Mouse (Mus musculus) hindbrain, embryonic 13.5 days (tissue): ENCODE data around the gene Nr1h5. TPM values are rescaled to one million over a fixed set of nuclear protein-coding genes. Genes with fewer than 3 reads are reported as not detected.
A peak's percentile ranks its signal among the peaks of the same experiment; 100 is the strongest.

Source experiments
- ATAC-seq: fragments of 200-750 bp; cut with Nextera tagmentation; 2 replicates; pipeline ENCODE4 v1.8.0; 2017; ENCODE audit warnings: moderate TSS enrichment; ENCODE audit not compliant: low FRiP score
- H3K27ac ChIP-seq: fragments of 300-500 bp; sonication (generic); 2 replicates; pipeline ENCODE4 v1.5.1; 2015; ENCODE audit warnings: inconsistent platforms, mild to moderate bottlenecking, moderate library complexity
- H3K27me3 ChIP-seq: fragments of 300-500 bp; sonication (generic); 2 replicates; pipeline ENCODE4 v1.6.1; 2015; ENCODE audit warnings: mild to moderate bottlenecking, inconsistent platforms
- H3K36me3 ChIP-seq: fragments of 300-500 bp; sonication (generic); 2 replicates; pipeline ENCODE4 v1.6.1; 2015; ENCODE audit warnings: mild to moderate bottlenecking, inconsistent platforms
- H3K4me1 ChIP-seq: fragments of 300-500 bp; sonication (generic); replicated peaks from 2 replicates; pipeline ENCODE4 v1.6.1; 2015; ENCODE audit warnings: inconsistent platforms
- H3K4me2 ChIP-seq: fragments of 300-500 bp; sonication (generic); 2 replicates; pipeline ENCODE4 v1.6.1; 2015; ENCODE audit warnings: inconsistent platforms, mild to moderate bottlenecking, moderate library complexity
- H3K4me3 ChIP-seq: fragments of 300-500 bp; sonication (generic); 2 replicates; pipeline ENCODE4 v1.5.1; 2015; ENCODE audit warnings: mild to moderate bottlenecking, inconsistent platforms
- H3K9ac ChIP-seq: fragments of 300-500 bp; sonication (generic); 2 replicates; pipeline ENCODE4 v1.6.1; 2015; ENCODE audit warnings: mild to moderate bottlenecking, inconsistent platforms
- H3K9me3 ChIP-seq: fragments of 300-500 bp; sonication (generic); 2 replicates; pipeline ENCODE4 v1.6.1; 2016; ENCODE audit warnings: inconsistent platforms
- WGBS: fragments of 180-500 bp; shearing (Covaris S2); methylation state at CpG from one replicate; pipeline ENCODE4 v1.1.7; 2015; 5-methylcytosine and 5-hydroxymethylcytosine counted together
- polyA plus RNA-seq: library from polyadenylated mRNA; unstranded; fragments of >200 nt; fragmentation: Nextera tagmentation; extraction: Ambion mirVana; gene quantifications from 2 replicates; pipeline ENCODE4 v1.2.1, GENCODE M21; 2015

Nr1h5 gene
- polyA plus RNA-seq, result 0.08 TPM in 1 of 2 replicates, not detected in the other

DNA sequence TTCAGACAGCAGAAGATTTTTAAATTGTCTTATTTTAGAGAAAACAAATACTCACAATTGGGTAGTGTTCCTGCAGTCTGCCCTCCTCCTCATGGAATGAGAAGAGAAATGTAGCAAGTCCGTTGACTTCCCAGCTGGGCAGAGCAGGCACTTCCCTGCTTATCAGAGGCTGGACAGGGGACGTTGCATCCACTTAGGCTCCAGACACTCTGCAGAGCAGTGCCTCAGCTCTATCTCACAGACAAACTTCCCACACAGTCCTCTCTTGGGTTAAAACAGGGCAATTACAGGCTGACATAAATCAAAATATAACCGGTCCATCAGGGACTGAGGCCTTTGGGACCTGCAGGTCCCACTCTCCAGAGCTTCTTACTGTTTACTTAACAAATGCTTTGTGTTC, at the start of gene Nr1h5:
Gene Nr1h5, minus strand, starts transcription at position 101 of the 400 bp plus-strand sequence.
- WGBS, result 60% methylated on average over 3 of the region's 3 CpGs
- Histone ChIP-seq H3K4me3 (no peak within 1 kb of the TSS), H3K4me1 (no peaks in the 10 kb centered on the region), H3K27me3 (no peaks in the 10 kb centered on the region), H3K9me3 (no peaks in the 10 kb centered on the region), H3K27ac (no peak within 1 kb of the TSS), H3K9ac (no peak within 1 kb of the TSS), H3K36me3 (no peaks in the 10 kb centered on the region), H3K4me2 (no peak within 1 kb of the TSS)
- ATAC-seq, result no peak

- H3K27me3 ChIP-seq, result no peaks in the 10 kb centered on the region
- WGBS, result 97% methylated on average over 7 of the region's 7 CpGs
- no peak overlapping the region for H3K27ac ChIP-seq
- H3K4me3 ChIP-seq, result no peak overlapping the region
- H3K9me3 ChIP-seq, result 0 out of 2 replicates have a peak, but pooled peaks cover 4% of the 10 kb centered on the region
- no peak for ATAC-seq
- H3K4me1 ChIP-seq, result peaks cover 11% of the 10 kb centered on the region
- no peak overlapping the region for H3K9ac ChIP-seq
- no peak overlapping the region for H3K4me2 ChIP-seq
- peaks cover 79% of the 10 kb centered on the region for H3K36me3 ChIP-seq
These were observed 37.7 kb upstream of the Nr1h5 start for GRCm38 (mm10) chr3:103001595-103001994.

DNA sequence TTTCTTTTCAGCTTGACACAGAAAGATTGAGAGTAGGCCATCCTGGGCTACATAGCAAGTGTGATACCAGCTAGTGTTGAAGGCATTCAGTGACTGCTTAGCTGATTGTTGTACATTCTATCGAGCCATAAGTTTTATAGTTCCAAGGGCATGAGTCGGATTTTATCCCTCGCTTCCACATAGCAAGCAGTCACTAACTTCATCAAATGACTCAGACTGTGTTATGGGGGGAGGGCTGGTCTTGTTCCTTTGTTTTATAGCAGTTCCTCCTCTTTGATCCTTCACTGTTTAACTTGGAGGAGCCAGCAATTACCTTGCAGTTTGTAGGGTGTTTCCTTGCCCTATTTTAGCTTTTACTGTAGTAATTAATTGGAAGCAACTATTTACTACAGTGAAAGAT, 33.7 kb upstream of the Nr1h5 start:
- Histone ChIP-seq H3K36me3 (peaks cover 48% of the 10 kb centered on the region), H3K9ac (0 out of 2 replicates have a peak overlapping the region, but pooled peaks have one; percentile 13), H3K27me3 (no peaks in the 10 kb centered on the region), H3K4me2 (0 out of 2 replicates have a peak overlapping the region, but pooled peaks have one; percentile 64), H3K4me3 (no peak overlapping the region), H3K27ac (no peak overlapping the region), H3K4me1 (peaks cover 18% of the 10 kb centered on the region), H3K9me3 (0 out of 2 replicates have a peak, but pooled peaks cover 4% of the 10 kb centered on the region)
- WGBS, result 96% methylated on average over 3 of the region's 3 CpGs
- ATAC-seq, result no peak

DNA sequence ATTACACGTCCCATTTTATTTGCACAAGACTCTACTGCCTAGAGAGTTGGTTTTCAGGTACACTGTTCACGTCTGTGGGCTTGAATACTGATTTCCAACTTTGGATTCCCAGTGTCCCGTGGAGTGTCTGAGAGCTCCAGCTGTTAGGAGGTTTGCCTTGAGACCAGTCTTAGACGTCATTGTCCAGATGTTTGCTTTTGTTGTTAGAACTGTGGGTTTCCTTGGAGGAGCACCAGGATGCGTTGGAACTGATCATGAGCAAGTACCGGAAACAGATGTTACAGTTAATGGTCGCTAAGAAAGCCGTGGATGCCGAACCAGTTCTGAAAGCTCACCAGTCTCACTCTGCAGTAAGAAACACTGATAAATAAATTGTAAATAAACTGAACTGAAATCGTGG, 33.1 kb upstream of the Nr1h5 start:
- peaks cover 43% of the 10 kb centered on the region for H3K36me3 ChIP-seq
- 0 out of 2 replicates have a peak, but pooled peaks cover 4% of the 10 kb centered on the region for H3K9me3 ChIP-seq
- WGBS, result 80% methylated on average over 10 of the region's 10 CpGs
- no peak overlapping the region for H3K27ac ChIP-seq
- H3K4me1 ChIP-seq, result peaks cover 18% of the 10 kb centered on the region
- no peak overlapping the region for H3K9ac ChIP-seq
- no peaks in the 10 kb centered on the region for H3K27me3 ChIP-seq
- peak overlapping the region; percentile 76 for H3K4me3 ChIP-seq
- no peak for ATAC-seq
- peak overlapping the region; percentile 64; the same call in 1 of the 2 replicates for H3K4me2 ChIP-seq

DNA sequence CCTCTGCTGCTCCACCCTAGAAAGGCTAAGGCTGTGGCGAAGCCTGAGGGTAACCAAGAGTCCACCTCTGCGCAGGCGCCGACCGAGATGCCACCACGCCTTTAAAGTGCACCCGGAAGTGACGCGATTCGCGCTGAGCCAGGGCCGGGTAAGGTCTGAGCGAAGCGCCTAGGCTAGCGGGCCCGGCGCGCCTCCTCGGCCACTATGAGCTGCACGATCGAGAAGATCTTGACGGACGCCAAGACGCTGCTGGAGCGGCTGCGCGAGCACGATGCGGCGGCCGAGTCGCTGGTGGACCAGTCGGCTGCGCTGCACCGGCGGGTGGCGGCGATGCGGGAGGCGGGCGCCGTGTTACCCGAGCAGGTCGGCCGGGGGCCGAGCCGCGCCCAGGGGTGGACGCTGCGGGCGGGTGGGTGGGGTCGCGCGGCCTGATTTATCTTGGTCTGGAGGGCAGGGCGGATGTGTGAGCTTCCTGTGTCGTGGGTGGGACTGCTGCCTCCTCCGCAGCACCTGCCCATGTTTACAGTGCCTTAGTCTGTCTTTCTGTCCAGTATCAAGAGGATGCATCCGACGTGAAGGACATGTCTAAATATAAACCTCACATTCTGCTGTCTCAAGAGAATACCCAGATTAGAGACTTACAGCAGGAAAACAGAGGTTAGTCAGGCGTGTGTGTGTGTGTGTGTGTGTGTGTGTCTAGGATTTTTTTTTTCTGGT, 31.8 kb upstream of the Nr1h5 start, which contains the start of gene Sike1:
Gene Sike1, plus strand, starts transcription at position 104 of the 717 bp plus-strand sequence.
- Histone ChIP-seq H3K4me1 (peaks cover 18% of the 10 kb centered on the region), H3K9me3 (0 out of 2 replicates have a peak, but pooled peaks cover 4% of the 10 kb centered on the region), H3K36me3 (peaks cover 34% of the 10 kb centered on the region), H3K4me3 (peak within 1 kb of the TSS; percentile 76), H3K27ac (peak within 1 kb of the TSS; percentile 94), H3K4me2 (peak within 1 kb of the TSS; percentile 64), H3K27me3 (no peaks in the 10 kb centered on the region), H3K9ac (peak within 1 kb of the TSS; percentile 89)
- under 1% methylated on average over 57 of the region's 60 CpGs for WGBS
- peak; percentile 99 for ATAC-seq

- Histone ChIP-seq H3K36me3 (peaks cover 29% of the 10 kb centered on the region), H3K27me3 (no peaks in the 10 kb centered on the region), H3K4me2 (peak overlapping the region; percentile 64), H3K4me3 (peak overlapping the region; percentile 76), H3K27ac (peak overlapping the region; percentile 94), H3K4me1 (peaks cover 18% of the 10 kb centered on the region), H3K9me3 (0 out of 2 replicates have a peak, but pooled peaks cover 4% of the 10 kb centered on the region), H3K9ac (peak overlapping the region; percentile 89)
- ATAC-seq, result peak; percentile 31; the same call in 1 of the 2 replicates
- WGBS, result 54% methylated on average over 7 of the region's 7 CpGs
These were observed 31.3 kb upstream of the Nr1h5 start for GRCm38 (mm10) chr3:102995233-102995604.

DNA sequence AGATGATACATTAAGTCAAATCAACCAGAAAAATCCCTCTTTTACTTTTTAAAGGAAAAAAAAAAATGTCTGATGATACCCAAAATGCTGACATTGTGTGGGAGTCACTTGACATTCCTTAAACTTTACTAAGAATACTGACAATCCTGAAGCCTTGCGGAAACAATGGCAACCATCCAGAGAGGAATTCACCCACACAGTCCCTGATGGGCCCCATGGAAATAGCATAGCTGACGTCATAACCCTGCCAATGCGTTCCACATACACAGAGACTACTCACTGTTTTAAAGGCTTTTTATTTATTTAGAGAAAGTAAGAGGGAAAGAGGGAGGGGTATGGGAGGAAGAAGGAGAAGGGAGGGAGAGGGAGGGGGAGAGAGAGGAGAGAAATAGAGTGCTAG, 29.0 kb upstream of the Nr1h5 start:
- H3K4me2 ChIP-seq, result no peak overlapping the region
- H3K27ac ChIP-seq, result no peak overlapping the region
- 46% methylated on average over 3 of the region's 3 CpGs for WGBS
- 0 out of 2 replicates have a peak, but pooled peaks cover 6% of the 10 kb centered on the region for H3K36me3 ChIP-seq
- no peak overlapping the region for H3K4me3 ChIP-seq
- no peak overlapping the region for H3K9ac ChIP-seq
- peaks cover 18% of the 10 kb centered on the region for H3K4me1 ChIP-seq
- ATAC-seq, result no peak
- H3K9me3 ChIP-seq, result no peaks in the 10 kb centered on the region
- H3K27me3 ChIP-seq, result no peaks in the 10 kb centered on the region

- Histone ChIP-seq H3K9ac (no peak overlapping the region), H3K4me2 (no peak overlapping the region), H3K36me3 (no peaks in the 10 kb centered on the region), H3K27me3 (no peaks in the 10 kb centered on the region), H3K27ac (no peak overlapping the region), H3K4me1 (peaks cover under 1% of the 10 kb centered on the region; the same call in 1 of the 2 replicates), H3K4me3 (no peak overlapping the region), H3K9me3 (no peaks in the 10 kb centered on the region)
- no peak for ATAC-seq
- WGBS, result 78% methylated on average over 8 of the region's 8 CpGs
These were observed 27.1 kb upstream of the Nr1h5 start for GRCm38 (mm10) chr3:102991041-102991440.

GRCm38 (mm10) chr3:102980349-102980736, 16.4 kb upstream of the Nr1h5 start:
- no peaks in the 10 kb centered on the region for H3K36me3 ChIP-seq
- H3K27ac ChIP-seq, result peak overlapping the region; percentile 90
- 24% methylated on average over 3 of the region's 3 CpGs for WGBS
- no peaks in the 10 kb centered on the region for H3K27me3 ChIP-seq
- peaks cover 8% of the 10 kb centered on the region for H3K4me1 ChIP-seq
- H3K9ac ChIP-seq, result peak overlapping the region; percentile 62; the same call in 1 of the 2 replicates
- H3K4me2 ChIP-seq, result peak overlapping the region; percentile 51
- ATAC-seq, result no peak
- H3K9me3 ChIP-seq, result no peaks in the 10 kb centered on the region
- peak overlapping the region; percentile 25 for H3K4me3 ChIP-seq

DNA sequence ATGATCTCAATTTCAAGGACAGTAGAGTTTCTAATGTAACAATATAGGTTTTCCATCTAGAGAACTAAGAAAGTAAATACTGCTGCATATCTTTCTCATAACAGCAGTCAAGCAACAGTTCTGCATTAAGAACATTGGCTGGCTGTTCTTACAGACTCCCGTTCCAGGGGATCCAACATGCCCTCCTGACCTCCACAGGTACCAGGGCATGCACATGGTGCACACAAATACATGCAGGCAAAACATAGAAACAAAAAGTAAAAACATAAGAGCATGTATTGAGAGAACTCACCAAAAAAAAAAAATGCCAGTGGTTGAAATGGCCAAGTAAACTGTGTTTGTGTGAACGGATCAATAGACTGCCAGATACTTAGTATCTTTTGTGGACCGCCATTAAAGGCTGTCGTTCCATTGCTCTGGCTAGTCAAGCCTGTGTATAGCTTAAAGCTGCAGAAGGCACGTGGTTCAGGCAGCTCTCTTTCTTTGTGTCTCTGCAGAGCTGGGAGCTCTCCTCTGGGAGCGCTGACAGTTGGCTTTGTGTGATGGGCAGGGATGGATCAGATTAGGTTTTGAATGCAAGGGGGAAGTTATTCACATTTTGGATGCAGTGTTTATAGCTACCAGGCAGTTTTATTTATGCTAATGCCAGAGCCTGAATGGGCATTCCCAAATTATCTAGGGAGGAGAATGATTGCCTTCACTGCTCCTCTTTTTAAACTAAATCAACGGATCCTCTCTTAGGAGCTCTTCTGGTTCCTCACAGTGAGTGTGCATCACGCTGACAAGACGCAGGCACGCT, 15.8 kb upstream of the Nr1h5 start:
- peak overlapping the region; percentile 25 for H3K4me3 ChIP-seq
- H3K9ac ChIP-seq, result peak overlapping the region; percentile 62
- no peaks in the 10 kb centered on the region for H3K27me3 ChIP-seq
- peak; percentile 98 for ATAC-seq
- H3K4me1 ChIP-seq, result peaks cover 8% of the 10 kb centered on the region
- peak overlapping the region; percentile 51 for H3K4me2 ChIP-seq
- no peaks in the 10 kb centered on the region for H3K9me3 ChIP-seq
- WGBS, result 15% methylated on average over 10 of the region's 10 CpGs
- H3K36me3 ChIP-seq, result no peaks in the 10 kb centered on the region
- peak overlapping the region; percentile 90 for H3K27ac ChIP-seq

GRCm38 (mm10) chr3:102976906-102977305, 13.0 kb upstream of the Nr1h5 start:
- Histone ChIP-seq H3K27ac (no peak overlapping the region), H3K9me3 (no peaks in the 10 kb centered on the region), H3K9ac (no peak overlapping the region), H3K4me2 (no peak overlapping the region), H3K4me3 (no peak overlapping the region), H3K4me1 (peaks cover 8% of the 10 kb centered on the region), H3K27me3 (no peaks in the 10 kb centered on the region), H3K36me3 (no peaks in the 10 kb centered on the region)
- WGBS, result 86% methylated on average over 4 of the region's 4 CpGs
- no peak for ATAC-seq

DNA sequence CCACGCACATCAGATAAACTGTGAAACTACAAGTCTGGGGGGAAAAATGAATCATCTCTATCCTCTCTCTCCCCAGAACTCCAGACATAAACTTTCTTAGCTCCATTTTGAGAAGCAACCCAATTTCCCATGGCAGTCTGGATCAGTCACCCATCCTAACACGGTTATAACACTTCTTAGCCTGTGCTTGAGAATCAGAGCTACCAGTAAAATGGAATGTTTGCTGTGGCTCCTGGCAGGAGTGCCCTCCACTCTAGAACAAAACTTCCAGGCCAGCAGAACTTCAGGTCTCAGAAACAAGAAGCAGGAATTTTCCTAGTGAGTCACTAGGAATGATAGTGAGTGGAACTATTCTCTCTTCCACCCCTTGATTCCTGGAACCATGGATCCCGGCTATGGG, 6.6 kb upstream of the Nr1h5 start:
- no peak overlapping the region for H3K9ac ChIP-seq
- H3K9me3 ChIP-seq, result no peaks in the 10 kb centered on the region
- no peaks in the 10 kb centered on the region for H3K27me3 ChIP-seq
- 85% methylated on average over 3 of the region's 3 CpGs for WGBS
- no peaks in the 10 kb centered on the region for H3K36me3 ChIP-seq
- H3K4me2 ChIP-seq, result no peak overlapping the region
- no peak for ATAC-seq
- no peak overlapping the region for H3K27ac ChIP-seq
- H3K4me3 ChIP-seq, result no peak overlapping the region
- peaks cover 5% of the 10 kb centered on the region for H3K4me1 ChIP-seq
